Mouse (Mus musculus) stomach, postnatal 0 days (tissue): Measurements from ENCODE around the gene Sntg2.

ENCODE experiments used
- CTCF ChIP-seq: IDR thresholded peaks from 2 replicates; pipeline ENCODE4 v1.5.1; 2016; ENCODE audit warnings: antibody characterized with exemption, low read depth, mild to moderate bottlenecking, moderate library complexity
- EP300 ChIP-seq: optimal IDR thresholded peaks from 2 replicates; pipeline ENCODE3; 2016; ENCODE audit warnings: antibody characterized with exemption

- TF ChIP-seq CTCF (no peak), EP300 (no peak)
Measured at GRCm38 (mm10) chr12:30181721-30182120, 191.5 kb downstream of the Sntg2 start.
